Mouse (Mus musculus) intestine, embryonic 16.5 days (tissue): Measurements from ENCODE around the gene Shtn1. TPM values are rescaled to one million over a fixed set of nuclear protein-coding genes. Genes with fewer than 3 reads are reported as not detected.

ENCODE experiments used
- ATAC-seq: fragments of 200-750 bp; cut with Nextera tagmentation; 2 replicates; pipeline ENCODE4 v1.8.0; 2017; ENCODE audit warnings: moderate TSS enrichment, moderate library complexity
- H3K27ac ChIP-seq: fragments of 300-500 bp; sonication (generic); 2 replicates; pipeline ENCODE4 v1.5.1; 2014; ENCODE audit warnings: mild to moderate bottlenecking, low read length
- H3K27me3 ChIP-seq: fragments of 300-500 bp; sonication (generic); replicated peaks from 2 replicates; pipeline ENCODE4 v1.6.1; 2014; ENCODE audit warnings: low read length, control low read depth, mixed read lengths; ENCODE audit not compliant: control insufficient read depth, insufficient read depth
- H3K36me3 ChIP-seq: fragments of 300-500 bp; sonication (generic); 2 replicates; pipeline ENCODE4 v1.6.1; 2014; ENCODE audit warnings: low read length, control low read depth; ENCODE audit not compliant: control insufficient read depth, insufficient read depth
- H3K4me1 ChIP-seq: fragments of 300-500 bp; sonication (generic); 2 replicates; pipeline ENCODE4 v1.6.1; 2014; ENCODE audit warnings: low read length, control low read depth, mixed read lengths; ENCODE audit not compliant: control insufficient read depth, insufficient read depth
- H3K4me2 ChIP-seq: fragments of 300-500 bp; sonication (generic); 2 replicates; pipeline ENCODE4 v1.6.1; 2014; ENCODE audit warnings: low read depth, low read length, control low read depth
- H3K4me3 ChIP-seq: fragments of 300-500 bp; sonication (generic); 2 replicates; pipeline ENCODE4 v1.5.1; 2014; ENCODE audit warnings: mild to moderate bottlenecking, low read length
- H3K9ac ChIP-seq: fragments of 300-500 bp; sonication (generic); 2 replicates; pipeline ENCODE4 v1.6.1; 2014; ENCODE audit warnings: low read depth, low read length
- H3K9me3 ChIP-seq: fragments of 300-500 bp; sonication (generic); 2 replicates; pipeline ENCODE4 v1.6.1; 2016; ENCODE audit warnings: low read length, control low read depth; ENCODE audit not compliant: control insufficient read depth
- WGBS: fragments of 180-500 bp; shearing (Covaris S2); extraction: QIAGEN DNeasy Blood & Tissue Kit; methylation state at CpG from one replicate; pipeline ENCODE4 v1.1.7; 2014; 5-methylcytosine and 5-hydroxymethylcytosine counted together
- polyA plus RNA-seq: library from polyadenylated mRNA; unstranded; fragments of >200 nt; fragmentation: Nextera tagmentation; extraction: Ambion mirVana; gene quantifications from 2 replicates; pipeline ENCODE4 v1.2.1, GENCODE M21; 2015

Shtn1 gene
- polyA plus RNA-seq, 1 experiment from 2014 or later = 15.1 TPM

- WGBS = 69% methylated on average over 3 of the region's 3 CpGs
- H3K9me3 ChIP-seq = no peaks in the 10 kb centered on the region
- H3K27ac ChIP-seq = no peak overlapping the region
- H3K4me2 ChIP-seq = no peak overlapping the region
- no peak overlapping the region for H3K9ac ChIP-seq
- H3K36me3 ChIP-seq = no peaks in the 10 kb centered on the region
- no peak overlapping the region for H3K4me3 ChIP-seq
- no peaks in the 10 kb centered on the region for H3K27me3 ChIP-seq
- H3K4me1 ChIP-seq = no peaks in the 10 kb centered on the region
- ATAC-seq = no peak
Observed at GRCm38 (mm10) chr19:59036811-59037210, 39.1 kb downstream of the Shtn1 start.

GRCm38 (mm10) chr19:59033241-59033640, 42.7 kb downstream of the Shtn1 start:
- H3K4me2 ChIP-seq = no peak overlapping the region
- no peak overlapping the region for H3K27ac ChIP-seq
- H3K4me1 ChIP-seq = no peaks in the 10 kb centered on the region
- H3K9me3 ChIP-seq = no peaks in the 10 kb centered on the region
- no peak overlapping the region for H3K4me3 ChIP-seq
- no peak for ATAC-seq
- H3K9ac ChIP-seq = no peak overlapping the region
- no peaks in the 10 kb centered on the region; the same call in 1 of the 2 replicates for H3K36me3 ChIP-seq
- no peaks in the 10 kb centered on the region for H3K27me3 ChIP-seq
- WGBS = 65% methylated on average over 4 of the region's 4 CpGs

GRCm38 (mm10) chr19:59030221-59030620, 45.7 kb downstream of the Shtn1 start:
- H3K27ac ChIP-seq = no peak overlapping the region
- no peaks in the 10 kb centered on the region for H3K27me3 ChIP-seq
- no peak overlapping the region for H3K4me2 ChIP-seq
- no peak overlapping the region for H3K9ac ChIP-seq
- no peak overlapping the region for H3K4me3 ChIP-seq
- H3K36me3 ChIP-seq = no peaks in the 10 kb centered on the region; the same call in 1 of the 2 replicates
- 86% methylated on average over 1 of the region's 1 CpGs for WGBS
- no peaks in the 10 kb centered on the region for H3K4me1 ChIP-seq
- no peak for ATAC-seq
- no peaks in the 10 kb centered on the region for H3K9me3 ChIP-seq

GRCm38 (mm10) chr19:59029011-59029410, 46.9 kb downstream of the Shtn1 start:
- WGBS = 75% methylated on average over 9 of the region's 9 CpGs
- Histone ChIP-seq H3K4me2 (no peak overlapping the region), H3K9me3 (no peaks in the 10 kb centered on the region), H3K4me1 (no peaks in the 10 kb centered on the region), H3K27me3 (no peaks in the 10 kb centered on the region), H3K36me3 (no peaks in the 10 kb centered on the region; the same call in 1 of the 2 replicates), H3K9ac (no peak overlapping the region), H3K4me3 (no peak overlapping the region), H3K27ac (no peak overlapping the region)
- ATAC-seq = no peak

- Histone ChIP-seq H3K27me3 (no peaks in the 10 kb centered on the region), H3K4me1 (no peaks in the 10 kb centered on the region), H3K36me3 (no peaks in the 10 kb centered on the region; the same call in 1 of the 2 replicates), H3K9ac (no peak overlapping the region), H3K27ac (no peak overlapping the region), H3K4me3 (no peak overlapping the region), H3K9me3 (no peaks in the 10 kb centered on the region), H3K4me2 (no peak overlapping the region)
- ATAC-seq = no peak
- 94% methylated on average over 3 of the region's 3 CpGs for WGBS
Observed at GRCm38 (mm10) chr19:59028130-59028529, 47.8 kb downstream of the Shtn1 start.

- no peak overlapping the region for H3K9ac ChIP-seq
- no peak overlapping the region for H3K4me2 ChIP-seq
- no peak for ATAC-seq
- 95% methylated on average over 3 of the region's 3 CpGs for WGBS
- peaks cover 6% of the 10 kb centered on the region for H3K9me3 ChIP-seq
- 0 out of 2 replicates have a peak, but pooled peaks cover 6% of the 10 kb centered on the region for H3K36me3 ChIP-seq
- no peak overlapping the region for H3K27ac ChIP-seq
- no peaks in the 10 kb centered on the region for H3K4me1 ChIP-seq
- H3K4me3 ChIP-seq = no peak overlapping the region
- no peaks in the 10 kb centered on the region for H3K27me3 ChIP-seq
Observed at GRCm38 (mm10) chr19:59023876-59024275, 52.0 kb downstream of the Shtn1 start.

GRCm38 (mm10) chr19:59021644-59022043, 54.3 kb downstream of the Shtn1 start:
- no peak for ATAC-seq
- H3K4me2 ChIP-seq = no peak overlapping the region
- no peak overlapping the region for H3K9ac ChIP-seq
- no peaks in the 10 kb centered on the region for H3K4me1 ChIP-seq
- no peak overlapping the region for H3K27ac ChIP-seq
- H3K27me3 ChIP-seq = no peaks in the 10 kb centered on the region
- no peak overlapping the region for H3K4me3 ChIP-seq
- H3K9me3 ChIP-seq = peaks cover 6% of the 10 kb centered on the region
- H3K36me3 ChIP-seq = 0 out of 2 replicates have a peak, but pooled peaks cover 6% of the 10 kb centered on the region

GRCm38 (mm10) chr19:59010802-59011201, 65.1 kb downstream of the Shtn1 start:
- Histone ChIP-seq H3K36me3 (no peaks in the 10 kb centered on the region), H3K27ac (no peak overlapping the region), H3K4me1 (no peaks in the 10 kb centered on the region), H3K9me3 (no peaks in the 10 kb centered on the region), H3K9ac (no peak overlapping the region), H3K27me3 (no peaks in the 10 kb centered on the region), H3K4me2 (no peak overlapping the region), H3K4me3 (no peak overlapping the region)
- ATAC-seq = no peak
- 77% methylated on average over 5 of the region's 5 CpGs for WGBS

GRCm38 (mm10) chr19:59006577-59007340, 69.1 kb downstream of the Shtn1 start:
- H3K4me2 ChIP-seq = no peak overlapping the region
- no peaks in the 10 kb centered on the region for H3K36me3 ChIP-seq
- H3K9ac ChIP-seq = no peak overlapping the region
- H3K4me1 ChIP-seq = no peaks in the 10 kb centered on the region
- no peak overlapping the region for H3K27ac ChIP-seq
- ATAC-seq = no peak
- H3K4me3 ChIP-seq = no peak overlapping the region
- 80% methylated on average over 15 of the region's 15 CpGs for WGBS
- H3K27me3 ChIP-seq = no peaks in the 10 kb centered on the region
- no peaks in the 10 kb centered on the region for H3K9me3 ChIP-seq

- WGBS = 89% methylated on average over 6 of the region's 6 CpGs
- Histone ChIP-seq H3K9ac (no peak overlapping the region), H3K4me2 (no peak overlapping the region), H3K4me1 (no peaks in the 10 kb centered on the region), H3K27ac (no peak overlapping the region), H3K36me3 (no peaks in the 10 kb centered on the region), H3K4me3 (no peak overlapping the region), H3K9me3 (no peaks in the 10 kb centered on the region), H3K27me3 (no peaks in the 10 kb centered on the region)
- no peak for ATAC-seq
Observed at GRCm38 (mm10) chr19:59002827-59003226, 73.1 kb downstream of the Shtn1 start.
